ENCODE assay signal across 31 mouse cellular contexts in the genomic region with DNA sequence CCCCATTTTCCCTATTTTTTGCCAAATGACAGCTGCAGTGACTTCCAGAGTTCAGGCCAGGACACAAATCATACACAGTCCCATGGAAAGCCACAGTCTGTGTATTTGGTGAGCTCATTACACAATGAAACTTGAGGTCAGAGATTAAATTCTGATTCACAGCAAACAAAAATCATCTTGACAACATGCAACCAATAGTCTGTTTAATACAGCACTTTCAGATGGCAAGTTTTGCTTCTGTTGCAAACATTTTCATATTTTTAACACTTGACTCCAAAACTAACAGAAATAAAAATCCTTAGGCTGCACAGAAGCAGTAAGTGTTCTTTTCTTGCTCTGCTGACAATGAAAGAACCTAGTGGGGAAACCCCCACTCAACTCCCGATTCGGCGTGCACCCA. TPM values are rescaled to one million over a fixed set of nuclear protein-coding genes. Genes with fewer than 3 reads are reported as not detected.
DNase-seq lines count a peak whose midpoint lies in the region; ATAC-seq and TF ChIP-seq lines count a peak whose summit lies in the region.
"Had no signal": no experiment of that assay in that cellular context is flagged by ENCODE, and none has a peak within 500 bp of the region (broad histone marks: within the 10 kb centered on the region; RNA-seq: fewer than 3 reads in every experiment).

No protein-coding gene starts in this region.

- no peak overlapping the region for H3K27ac ChIP-seq in kidney, postnatal 0 days
- H3K27ac ChIP-seq in kidney, embryonic 16.5 days (ENCODE audit: low read length): no peak overlapping the region
- H3K27ac ChIP-seq in limb, embryonic 14.5 days (replicated peaks; ENCODE audit: low read depth, low read length): no peak overlapping the region
- no peak overlapping the region for H3K27ac ChIP-seq in limb, embryonic 10.5 days
- H3K27ac ChIP-seq: forebrain, embryonic 10.5 days; forebrain, embryonic 13.5 days; heart, adult 2 months; heart, embryonic 10.5 days; heart, embryonic 13.5 days; hindbrain, embryonic 14.5 days had no signal

- no peak overlapping the region for H3K4me3 ChIP-seq in kidney, postnatal 0 days (replicated peaks; ENCODE audit: low read depth, low read length)
- H3K4me3 ChIP-seq in kidney, embryonic 16.5 days (ENCODE audit: low read length): no peak overlapping the region
- no peak overlapping the region for H3K4me3 ChIP-seq in limb, embryonic 14.5 days (replicated peaks; ENCODE audit: low read length)
- H3K4me3 ChIP-seq in limb, embryonic 10.5 days: no peak overlapping the region
- H3K4me3 ChIP-seq in myocyte: no peak overlapping the region
- H3K4me3 ChIP-seq: forebrain, embryonic 10.5 days; forebrain, embryonic 13.5 days; heart, adult 2 months; heart, embryonic 10.5 days; heart, embryonic 13.5 days had no signal

- H3K4me2 ChIP-seq in kidney, postnatal 0 days (ENCODE audit: low read length): no peak overlapping the region
- no peak overlapping the region for H3K4me2 ChIP-seq in kidney, embryonic 16.5 days (replicated peaks; ENCODE audit: low read depth, low read length)
- H3K4me2 ChIP-seq in limb, embryonic 14.5 days (replicated peaks; ENCODE audit: low read depth, low read length, severe bottlenecking): no peak overlapping the region
- H3K4me2 ChIP-seq in myocyte (ENCODE audit: low read depth): peak overlapping the region; percentile 12
- H3K4me2 ChIP-seq: forebrain, embryonic 13.5 days; heart, embryonic 13.5 days; hindbrain, embryonic 14.5 days had no signal

- no peak overlapping the region for H3K9ac ChIP-seq in kidney, postnatal 0 days (ENCODE audit: low read depth, low read length)
- no peak overlapping the region for H3K9ac ChIP-seq in kidney, embryonic 16.5 days (replicated peaks; ENCODE audit: low read length)
- no peak overlapping the region for H3K9ac ChIP-seq in limb, embryonic 14.5 days (ENCODE audit: low read depth, low read length, severe bottlenecking)
- H3K9ac ChIP-seq: forebrain, embryonic 13.5 days; heart, embryonic 13.5 days; hindbrain, embryonic 14.5 days had no signal

- no peaks in the 10 kb centered on the region for H3K4me1 ChIP-seq in kidney, postnatal 0 days (replicated peaks; ENCODE audit: insufficient read depth, low read length)
- H3K4me1 ChIP-seq in kidney, embryonic 16.5 days (ENCODE audit: insufficient read depth, low read length): no peaks in the 10 kb centered on the region
- H3K4me1 ChIP-seq in limb, embryonic 14.5 days (ENCODE audit: control insufficient read depth, insufficient read depth, low read length): no peaks in the 10 kb centered on the region
- no peaks in the 10 kb centered on the region for H3K4me1 ChIP-seq in limb, embryonic 10.5 days
- H3K4me1 ChIP-seq: forebrain, embryonic 10.5 days; forebrain, embryonic 13.5 days; heart, embryonic 10.5 days; heart, embryonic 13.5 days had no signal

- WGBS in kidney, postnatal 0 days: 89% methylated on average over 3 of the region's 3 CpGs
- 86% methylated on average over 3 of the region's 3 CpGs for WGBS in kidney, embryonic 16.5 days
- 92% methylated on average over 3 of the region's 3 CpGs for WGBS in limb, embryonic 14.5 days
- WGBS in limb, embryonic 10.5 days: 94% methylated on average over 3 of the region's 3 CpGs

- TF ChIP-seq CTCF in kidney, postnatal 0 days (IDR thresholded peaks at IDR 0.05; ENCODE audit: low read depth): no peak

- no peak for ATAC-seq in kidney, postnatal 0 days (replicated peaks; ENCODE audit: low FRiP score, low read depth)
- no peak for ATAC-seq in kidney, embryonic 16.5 days (ENCODE audit: low FRiP score, low TSS enrichment)
- ATAC-seq in limb, embryonic 14.5 days (ENCODE audit: low FRiP score, low read depth): no peak
- ATAC-seq: CD4-positive, CD25-positive, alpha-beta regulatory T cell, adult 4 months; forebrain, embryonic 13.5 days; forebrain, embryonic 16.5 days had no signal

- no peak for TF ChIP-seq POLR2A in limb, embryonic 14.5 days (IDR thresholded peaks at IDR 0.05; ENCODE audit: borderline replicate concordance, extremely low read depth, insufficient read depth, insufficient read length)
- no peak for TF ChIP-seq POLR2A in myocyte (IDR thresholded peaks at IDR 0.05; ENCODE audit: insufficient read length, low read depth)

- H3ac ChIP-seq in myocyte (ENCODE audit: control insufficient read depth, insufficient read length): no peak overlapping the region

- no peaks in the 10 kb centered on the region for H3K27me3 ChIP-seq in kidney, postnatal 0 days (ENCODE audit: insufficient read depth, low read length)
- no peaks in the 10 kb centered on the region for H3K27me3 ChIP-seq in kidney, embryonic 16.5 days (ENCODE audit: insufficient read depth, low read length)
- H3K27me3 ChIP-seq in limb, embryonic 14.5 days (ENCODE audit: control insufficient read depth, insufficient read depth, low read length): no peaks in the 10 kb centered on the region
- no peaks in the 10 kb centered on the region for H3K27me3 ChIP-seq in limb, embryonic 10.5 days (ENCODE audit: low read depth, poor library complexity, severe bottlenecking)
- H3K27me3 ChIP-seq in myocyte (ENCODE audit: control insufficient read depth, insufficient read depth, insufficient read length): no peaks in the 10 kb centered on the region
- H3K27me3 ChIP-seq: forebrain, embryonic 13.5 days; heart, embryonic 13.5 days had no signal

- DNase-seq in kidney, postnatal 0 days (ENCODE audit: low spot score): peak; percentile 52
- peak; percentile 14 for DNase-seq in limb, embryonic 14.5 days (ENCODE audit: low spot score)
- DNase-seq in limb, embryonic 10.5 days (ENCODE audit: low spot score): no peak
- peak; percentile 10 for DNase-seq in adipocyte (ENCODE audit: low spot score)
- DNase-seq: adrenal gland, adult 8-10 months; adrenal gland, postnatal 25 days; cerebellum, adult 11-12 months; cerebellum, adult 8-10 months; cerebellum, postnatal 10 days; cerebellum, postnatal 36 days; gastrocnemius, postnatal 10 days; gastrocnemius, postnatal 36 days; heart, adult 2 months; heart, postnatal 14 days; heart, postnatal 4 days had no signal

- no peaks in the 10 kb centered on the region for H3K36me3 ChIP-seq in kidney, postnatal 0 days (ENCODE audit: insufficient read depth, low read length)
- no peaks in the 10 kb centered on the region for H3K36me3 ChIP-seq in kidney, embryonic 16.5 days (ENCODE audit: insufficient read depth, low read length)
- no peaks in the 10 kb centered on the region for H3K36me3 ChIP-seq in limb, embryonic 14.5 days (ENCODE audit: control insufficient read depth, insufficient read depth, low read length)
- no peaks in the 10 kb centered on the region for H3K36me3 ChIP-seq in limb, embryonic 10.5 days
- H3K36me3 ChIP-seq in myocyte (ENCODE audit: control insufficient read depth, insufficient read depth): no peaks in the 10 kb centered on the region
- H3K36me3 ChIP-seq: forebrain, embryonic 10.5 days; heart, embryonic 10.5 days; heart, embryonic 13.5 days had no signal

- H3K79me2 ChIP-seq in myocyte (ENCODE audit: control insufficient read depth, insufficient read depth): no peaks in the 10 kb centered on the region

- H3K9me3 ChIP-seq in kidney, postnatal 0 days (replicated peaks; ENCODE audit: low read length): no peaks in the 10 kb centered on the region
- no peaks in the 10 kb centered on the region for H3K9me3 ChIP-seq in kidney, embryonic 16.5 days (ENCODE audit: low read length)
- H3K9me3 ChIP-seq in limb, embryonic 14.5 days (ENCODE audit: control insufficient read depth, low read length): no peaks in the 10 kb centered on the region
- H3K9me3 ChIP-seq in limb, embryonic 10.5 days (replicated peaks): no peaks in the 10 kb centered on the region
- H3K9me3 ChIP-seq: forebrain, embryonic 10.5 days; forebrain, embryonic 13.5 days; heart, embryonic 10.5 days had no signal

TF ChIP-seq in myocyte, 11 proteins besides CTCF, POLR2A, EP300 and RAD21:
- no peak for TF ChIP-seq E2F4 (IDR thresholded peaks at IDR 0.05; ENCODE audit: insufficient read depth)
- TF ChIP-seq USF1 (IDR thresholded peaks at IDR 0.05; ENCODE audit: low read depth): no peak
- TF ChIP-seq REST (IDR thresholded peaks at IDR 0.05; ENCODE audit: insufficient read depth, insufficient read length): no peak
- no peak for TF ChIP-seq TCF3 (IDR thresholded peaks at IDR 0.05; ENCODE audit: insufficient read length, low read depth)
- peak in 1 of 3 experiments; percentile 9 for TF ChIP-seq MYOD1 (IDR thresholded peaks at IDR 0.05; ENCODE audit: control insufficient read depth in 1 of 3, insufficient read length in 2 of 3, low read depth in 2 of 3)
- no peak for TF ChIP-seq TCF12 (IDR thresholded peaks at IDR 0.05; ENCODE audit: insufficient read depth, poor library complexity, severe bottlenecking)
- no peak for TF ChIP-seq MYOG (IDR thresholded peaks at IDR 0.05; ENCODE audit: control insufficient read depth in 1 of 3, insufficient read depth in 1 of 3, insufficient read length in 2 of 3, low read depth in 2 of 3)
- no peak for TF ChIP-seq MAX (IDR thresholded peaks at IDR 0.05; ENCODE audit: low read depth)
- no peak for TF ChIP-seq SRF (IDR thresholded peaks at IDR 0.05; ENCODE audit: control insufficient read depth, insufficient read length, low read depth)
- no peak for TF ChIP-seq POLR2AphosphoS2 (IDR thresholded peaks at IDR 0.05; ENCODE audit: insufficient read length, low read depth)
- TF ChIP-seq CEBPB (IDR thresholded peaks at IDR 0.05; ENCODE audit: insufficient read depth, poor library complexity, severe bottlenecking): 0 out of 2 replicates have a peak, but pooled peaks have one; percentile 25

RNA-seq across cellular contexts. Expression of a gene that starts 12.0 kb away (rescaled TPM):
- polyA plus RNA-seq in kidney, postnatal 0 days (2015; fragmentation: Nextera tagmentation; extraction: Ambion mirVana): not detected in 2 replicates
- not detected in 2 replicates for polyA plus RNA-seq in kidney, embryonic 16.5 days (2015; fragmentation: Nextera tagmentation; extraction: Ambion mirVana)
- not detected in 2 replicates for polyA plus RNA-seq in limb, embryonic 14.5 days (2012; rRNA removed)
- polyA plus RNA-seq in limb, embryonic 14.5 days (2014; fragmentation: Nextera tagmentation; extraction: Ambion mirVana): not detected in 2 replicates
- not detected in 2 replicates for polyA plus RNA-seq in limb, embryonic 10.5 days (2016; fragmentation: Nextera tagmentation; extraction: Ambion mirVana)
- not detected for polyA plus RNA-seq in myocyte (2012; fragmentation: generic; extraction: Trizol)
- polyA plus RNA-seq: brain, embryonic 14.5 days; C2C12; CD4-positive, CD25-positive, alpha-beta regulatory T cell, adult 4 months; cortical plate, adult 2 months; embryonic facial prominence, embryonic 11.5 days; embryonic facial prominence, embryonic 14.5 days; forebrain, embryonic 10.5 days; forebrain, embryonic 13.5 days; forebrain, embryonic 16.5 days; heart, embryonic 10.5 days; heart, embryonic 13.5 days; heart, embryonic 16.5 days; hindbrain, embryonic 11.5 days; hindbrain, embryonic 14.5 days had no signal

RNA-seq across cellular contexts. Expression of a gene that starts 52.8 kb away (rescaled TPM):
- 14.9 and 17.9 TPM in 2 replicates for polyA plus RNA-seq in kidney, postnatal 0 days (2015; fragmentation: Nextera tagmentation; extraction: Ambion mirVana)
- polyA plus RNA-seq in kidney, embryonic 16.5 days (2015; fragmentation: Nextera tagmentation; extraction: Ambion mirVana): 14.1 and 16.2 TPM in 2 replicates
- polyA plus RNA-seq in limb, embryonic 14.5 days (2012; rRNA removed): 8.8 and 10.8 TPM in 2 replicates
- polyA plus RNA-seq in limb, embryonic 14.5 days (2014; fragmentation: Nextera tagmentation; extraction: Ambion mirVana): 13.0 and 14.2 TPM in 2 replicates
- polyA plus RNA-seq in limb, embryonic 10.5 days (2016; fragmentation: Nextera tagmentation; extraction: Ambion mirVana): 11.5 and 11.6 TPM in 2 replicates
- 1.8 TPM for polyA plus RNA-seq in myocyte (2012; fragmentation: generic; extraction: Trizol)
